Mouse (Mus musculus) embryonic fibroblast, embryonic 13.5 days (primary cell): Measurements from ENCODE around the gene Lrba.

Experiments used
- CTCF ChIP-seq: IDR thresholded peaks from 2 replicates; pipeline ENCODE4 v1.5.1; 2011; ENCODE audit warnings: mild to moderate bottlenecking, control low read depth, low read length, moderate library complexity, borderline replicate concordance; ENCODE audit not compliant: insufficient read depth
- POLR2A ChIP-seq: IDR thresholded peaks from 2 replicates; pipeline ENCODE4 v1.6.1; 2011; ENCODE audit warnings: low read depth, mild to moderate bottlenecking, control low read depth, low read length, moderate library complexity

DNA sequence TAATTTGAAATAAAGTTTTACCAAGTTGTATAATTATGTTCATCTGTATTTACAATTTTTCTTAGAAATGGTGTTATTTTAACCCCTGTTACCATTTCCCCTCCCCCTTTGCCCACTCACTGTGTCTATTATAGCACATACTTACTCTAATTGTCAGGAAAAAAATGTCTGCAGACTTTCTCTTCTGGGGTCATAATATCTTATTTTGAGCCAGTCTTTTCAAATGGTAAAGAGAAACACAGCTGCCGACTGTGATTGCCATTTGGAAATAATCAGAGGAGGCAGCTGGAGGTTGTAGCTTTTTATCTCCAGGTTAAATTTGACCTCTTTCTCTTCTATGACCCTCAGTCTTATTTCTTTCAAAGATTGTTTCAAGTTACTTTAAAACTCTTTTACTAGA lies 86.9 kb downstream of the Lrba start:
- TF ChIP-seq CTCF: no peak
- TF ChIP-seq POLR2A: no peak
